Mouse (Mus musculus): ENCODE data around the gene Prokr2.

DNA sequence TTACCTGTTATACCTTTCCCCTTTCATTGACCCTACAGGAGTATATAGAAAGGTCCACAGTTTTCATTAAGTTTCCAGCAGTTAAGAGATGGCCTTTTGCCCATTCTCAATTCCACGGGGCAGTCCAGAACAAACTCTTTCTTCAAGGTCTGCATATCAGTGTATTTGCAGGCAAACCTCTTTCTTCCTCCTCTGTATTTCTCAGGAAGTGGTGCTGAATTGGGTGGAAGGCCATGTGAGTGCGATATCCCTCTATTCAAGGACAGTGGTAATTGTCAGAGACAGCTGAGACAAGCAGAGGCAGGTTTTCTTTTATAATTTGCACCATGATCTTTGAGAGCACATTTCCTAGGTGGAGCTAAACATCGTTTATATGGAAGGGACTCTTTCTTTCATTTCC is 16.8 kb downstream of the Prokr2 start:
- no peak for TF ChIP-seq USF1 (IDR thresholded peaks at IDR 0.05; ENCODE audit: low read depth)
- TF ChIP-seq POLR2A (IDR thresholded peaks at IDR 0.05; ENCODE audit: insufficient read length, low read depth), result no peak
- TF ChIP-seq MYOG (IDR thresholded peaks at IDR 0.05; ENCODE audit: control insufficient read depth in 1 of 3, insufficient read depth in 1 of 3, insufficient read length in 2 of 3, low read depth in 2 of 3), result no peak
- no peak for TF ChIP-seq MYOD1 (IDR thresholded peaks at IDR 0.05; ENCODE audit: control insufficient read depth in 1 of 3, insufficient read length in 2 of 3, low read depth in 2 of 3)
- TF ChIP-seq REST (IDR thresholded peaks at IDR 0.05; ENCODE audit: insufficient read depth, insufficient read length), result no peak
- no peak for TF ChIP-seq POLR2AphosphoS2 (IDR thresholded peaks at IDR 0.05; ENCODE audit: insufficient read length, low read depth)
- no peak for TF ChIP-seq CEBPB (IDR thresholded peaks at IDR 0.05; ENCODE audit: insufficient read depth, poor library complexity, severe bottlenecking)
- no peak for TF ChIP-seq TCF3 (IDR thresholded peaks at IDR 0.05; ENCODE audit: insufficient read length, low read depth)
- TF ChIP-seq E2F4 (IDR thresholded peaks at IDR 0.05; ENCODE audit: insufficient read depth), result no peak
- TF ChIP-seq MAX (IDR thresholded peaks at IDR 0.05; ENCODE audit: low read depth), result no peak
- TF ChIP-seq TCF12 (IDR thresholded peaks at IDR 0.05; ENCODE audit: insufficient read depth, poor library complexity, severe bottlenecking), result no peak
- no peak for TF ChIP-seq SRF (IDR thresholded peaks at IDR 0.05; ENCODE audit: control insufficient read depth, insufficient read length, low read depth)

All from myocyte (in vitro differentiated cells).